Mouse (Mus musculus) CH12.LX (cell line): ENCODE data around the gene Cdhr4. TPM values are rescaled to one million over a fixed set of nuclear protein-coding genes. Genes with fewer than 3 reads are reported as not detected.

Source experiments
- DNase-seq: peaks from one replicate; pipeline ENCODE4 v3.0.0-alpha.2; 2013; ENCODE audit errors: extremely low read depth
- H3K27ac ChIP-seq: 2 replicates; pipeline ENCODE4 v1.5.1; 2012; ENCODE audit warnings: low read depth, mild to moderate bottlenecking, control low read depth, moderate library complexity; ENCODE audit not compliant: insufficient read depth
- H3K27me3 ChIP-seq: replicated peaks from 2 replicates; pipeline ENCODE3; 2012; ENCODE audit warnings: inconsistent platforms
- H3K36me3 ChIP-seq, 2 experiments: replicated peaks in 1 of 2; 2 replicates each; pipeline versions ENCODE3 to v1.6.1; 2012; ENCODE audit warnings: inconsistent platforms in 1 of 2, low read length in 1 of 2, mild to moderate bottlenecking in 1 of 2, mixed read lengths in 1 of 2, moderate library complexity in 1 of 2; ENCODE audit not compliant: control insufficient read depth in 1 of 2, insufficient read depth in 1 of 2
- H3K4me1 ChIP-seq, 2 experiments: 2 replicates each; pipeline ENCODE4 v1.6.1; 2012; ENCODE audit warnings: inconsistent platforms in 1 of 2, moderate library complexity in 1 of 2; ENCODE audit not compliant: insufficient read depth in 2 of 2, control insufficient read depth in 1 of 2
- H3K4me2 ChIP-seq: 2 replicates; pipeline ENCODE4 v1.6.1; 2012; ENCODE audit warnings: low read depth, mild to moderate bottlenecking, control low read depth; ENCODE audit not compliant: poor library complexity, insufficient read depth, severe bottlenecking
- H3K4me3 ChIP-seq, 3 experiments: fragments of 150-350 bp in 1 of 3; sonication (generic) in 1 of 3; replicated peaks in 1 of 3; 2 replicates each; pipeline versions ENCODE3 to v1.5.1; 2011 to 2012; ENCODE audit warnings: low read depth in 2 of 3, low read length in 2 of 3, mild to moderate bottlenecking in 2 of 3, moderate library complexity in 2 of 3, control low read depth in 1 of 3, improper control_type of control experiment in 1 of 3, inconsistent platforms in 1 of 3, mixed read lengths in 1 of 3; ENCODE audit not compliant: poor library complexity in 1 of 3
- H3K79me2 ChIP-seq: replicated peaks from 2 replicates; pipeline ENCODE4 v1.6.1; 2012; ENCODE audit warnings: mild to moderate bottlenecking, moderate library complexity; ENCODE audit not compliant: control insufficient read depth, poor library complexity, insufficient read depth, severe bottlenecking; ENCODE audit errors: extremely low read depth
- H3K9ac ChIP-seq: 2 replicates; pipeline ENCODE4 v1.6.1; 2012; ENCODE audit warnings: low read depth, mild to moderate bottlenecking, control low read depth, moderate library complexity; ENCODE audit not compliant: insufficient read depth
- H3K9me3 ChIP-seq: replicated peaks from 2 replicates; pipeline ENCODE3; 2012; ENCODE audit warnings: low read length, inconsistent platforms, mixed read lengths
- BHLHE40 ChIP-seq: IDR thresholded peaks from 2 replicates; pipeline ENCODE4 v1.6.1; 2011; ENCODE audit warnings: mild to moderate bottlenecking, low read depth, low read length, improper control_type of control experiment
- CHD1 ChIP-seq: IDR thresholded peaks from 2 replicates; pipeline ENCODE4 v1.6.1; 2012; ENCODE audit warnings: low read depth, low read length, improper control_type of control experiment, inconsistent platforms
- E2F4 ChIP-seq: IDR thresholded peaks from 2 replicates; pipeline ENCODE4 v1.6.1; 2011; ENCODE audit warnings: low read depth, low read length, improper control_type of control experiment; ENCODE audit not compliant: insufficient replicate concordance
- ETS1 ChIP-seq: conservative IDR thresholded peaks from 2 replicates; pipeline ENCODE4 v1.6.1; 2012; ENCODE audit warnings: low read depth, mild to moderate bottlenecking, inconsistent platforms, low read length, improper control_type of control experiment, moderate library complexity
- HCFC1 ChIP-seq: IDR thresholded peaks from 2 replicates; pipeline ENCODE4 v1.6.1; 2012; ENCODE audit warnings: low read depth, mild to moderate bottlenecking, inconsistent platforms, low read length, improper control_type of control experiment
- IRF4 ChIP-seq: IDR thresholded peaks from 2 replicates; pipeline ENCODE4 v1.6.1; 2014; ENCODE audit warnings: low read depth, mild to moderate bottlenecking, inconsistent platforms, low read length, improper control_type of control experiment
- JUND ChIP-seq: conservative IDR thresholded peaks from 2 replicates; pipeline ENCODE4 v1.6.1; 2011; ENCODE audit warnings: low read depth, low read length, improper control_type of control experiment
- KAT2A ChIP-seq: IDR thresholded peaks from 2 replicates; pipeline ENCODE4 v1.6.1; 2012; ENCODE audit warnings: low read length, improper control_type of control experiment, inconsistent platforms; ENCODE audit not compliant: insufficient replicate concordance
- MAZ ChIP-seq: IDR thresholded peaks from 2 replicates; pipeline ENCODE4 v1.6.1; 2012; ENCODE audit warnings: low read depth, mild to moderate bottlenecking, inconsistent platforms, low read length, improper control_type of control experiment, moderate library complexity
- MEF2A ChIP-seq: IDR thresholded peaks from 2 replicates; pipeline ENCODE4 v1.6.1; 2014; ENCODE audit warnings: low read depth, mild to moderate bottlenecking, inconsistent platforms, low read length, improper control_type of control experiment, borderline replicate concordance
- MYC ChIP-seq: IDR thresholded peaks from 2 replicates; pipeline ENCODE4 v1.6.1; 2011; ENCODE audit warnings: low read depth, mild to moderate bottlenecking, improper control_type of control experiment, low read length
- NELFE ChIP-seq: IDR thresholded peaks from 2 replicates; pipeline ENCODE4 v1.6.1; 2011; ENCODE audit warnings: low read depth, low read length, improper control_type of control experiment
- NRF1 ChIP-seq: IDR thresholded peaks from 2 replicates; pipeline ENCODE4 v1.6.1; 2014; ENCODE audit warnings: low read depth, mild to moderate bottlenecking, inconsistent platforms, low read length, improper control_type of control experiment, moderate library complexity
- POLR2A ChIP-seq: IDR thresholded peaks from 2 replicates; pipeline ENCODE4 v1.6.1; 2011; ENCODE audit warnings: low read depth, mild to moderate bottlenecking, improper control_type of control experiment, low read length
- RAD21 ChIP-seq: IDR thresholded peaks from 2 replicates; pipeline ENCODE4 v1.6.1; 2011; ENCODE audit warnings: low read depth, mild to moderate bottlenecking, low read length, improper control_type of control experiment, moderate library complexity
- SIN3A ChIP-seq: IDR thresholded peaks from 2 replicates; pipeline ENCODE4 v1.6.1; 2012; ENCODE audit warnings: low read length, improper control_type of control experiment, inconsistent platforms
- SMC3 ChIP-seq: IDR thresholded peaks from 2 replicates; pipeline ENCODE4 v1.6.1; 2011; ENCODE audit warnings: low read depth, low read length, improper control_type of control experiment
- TBP ChIP-seq: conservative IDR thresholded peaks from 2 replicates; pipeline ENCODE4 v1.6.1; 2011; ENCODE audit warnings: low read depth, low read length, improper control_type of control experiment
- UBTF ChIP-seq: IDR thresholded peaks from 2 replicates; pipeline ENCODE4 v1.6.1; 2012; ENCODE audit warnings: low read depth, mild to moderate bottlenecking, inconsistent platforms, low read length, improper control_type of control experiment, moderate library complexity
- USF1 ChIP-seq: IDR thresholded peaks from 2 replicates; pipeline ENCODE4 v1.6.1; 2014; ENCODE audit warnings: low read depth, mild to moderate bottlenecking, inconsistent platforms, low read length, improper control_type of control experiment
- ZC3H11A ChIP-seq: IDR thresholded peaks from 2 replicates; pipeline ENCODE4 v1.6.1; 2012; ENCODE audit warnings: low read depth, mild to moderate bottlenecking, inconsistent platforms, low read length, improper control_type of control experiment
- ZKSCAN1 ChIP-seq: IDR thresholded peaks from 2 replicates; pipeline ENCODE4 v1.6.1; 2012; ENCODE audit warnings: low read depth, inconsistent platforms, low read length, improper control_type of control experiment, borderline replicate concordance
- ZNF384 ChIP-seq: IDR thresholded peaks from 2 replicates; pipeline ENCODE4 v1.6.1; 2012; ENCODE audit warnings: low read depth, low read length, improper control_type of control experiment, inconsistent platforms
- dilution Hi-C: fragments of 300-500 bp; cut with MboI; formaldehyde crosslinking; loops from 2 replicates; pipeline ENCODE4 v1.14.3; 2020; ENCODE audit warnings: low sequenced_read_pairs; ENCODE audit not compliant: extremely low pct_unique_long_range_greater_than_20kb, extremely low pct_ligation_motif_present
- in situ Hi-C: fragments of 300-500 bp; cut with MboI; formaldehyde crosslinking; loops from 3 replicates; pipeline ENCODE4 v1.14.3; 2019; ENCODE audit warnings: low sequenced_read_pairs, low pct_ligation_motif_present, low pct_unique_long_range_greater_than_20kb, mixed read lengths
- polyA plus RNA-seq: library from polyadenylated mRNA; unstranded; fragments of >175 nt; gene quantifications from 2 replicates; pipeline ENCODE4 v1.2.1, GENCODE M21; 2012; ENCODE audit warnings: low read depth; ENCODE audit not compliant: insufficient read length
- total RNA-seq, 2 experiments: library from RNA; depleted of rRNA; stranded (reverse); fragments of 300-350 nt in 1 of 2; fragments of >200 nt in 1 of 2; gene quantifications; 2 replicates each; pipeline ENCODE4 v1.2.3; 2012 to 2014

Gene Cdhr4
- total and polyA plus RNA-seq, 3 experiments = 0.35 to 0.79 TPM; not detected in 1

- Histone ChIP-seq H3K4me2 (no peak overlapping the region), H3K27ac (no peak overlapping the region), H3K9ac (no peak overlapping the region), H3K36me3 (peaks cover 61 to 73% of the 10 kb centered on the region in 2 experiments), H3K9me3 (no peaks in the 10 kb centered on the region), H3K79me2 (no peaks in the 10 kb centered on the region), H3K4me3 (no peak overlapping the region), H3K27me3 (no peaks in the 10 kb centered on the region), H3K4me1 (peaks cover 26 to 72% of the 10 kb centered on the region in 2 experiments)
- DNase-seq = no peak
- in situ Hi-C loops (no loop called here), dilution Hi-C loops (no loop called here)
- no peak for TF ChIP-seq CHD1
- no peak for TF ChIP-seq USF1
- no peak for TF ChIP-seq TBP
- no peak for TF ChIP-seq E2F4
- no peak for TF ChIP-seq JUND
- TF ChIP-seq POLR2A = no peak
- TF ChIP-seq MEF2A = no peak
- no peak for TF ChIP-seq NRF1
- no peak for TF ChIP-seq HCFC1
- no peak for TF ChIP-seq BHLHE40
- no peak for TF ChIP-seq SIN3A
- no peak for TF ChIP-seq NELFE
- no peak for TF ChIP-seq IRF4
- TF ChIP-seq MYC = no peak
- TF ChIP-seq ETS1 = no peak
Observed at GRCm38 (mm10) chr9:107978815-107979214, 13.5 kb upstream of the Cdhr4 start.

- DNase-seq = no peak
- TF ChIP-seq UBTF (no peak), MYC (no peak), SMC3 (no peak), JUND (no peak), ZKSCAN1 (no peak), ZC3H11A (no peak), RAD21 (no peak), MAZ (no peak), E2F4 (no peak), KAT2A (no peak), HCFC1 (no peak), ZNF384 (no peak)
- Histone ChIP-seq H3K27me3 (no peaks in the 10 kb centered on the region), H3K79me2 (no peaks in the 10 kb centered on the region), H3K4me1 (peaks cover 26 to 67% of the 10 kb centered on the region in 2 experiments), H3K4me2 (no peak overlapping the region), H3K27ac (no peak overlapping the region), H3K36me3 (peaks cover 68 to 79% of the 10 kb centered on the region in 2 experiments), H3K4me3 (no peak overlapping the region), H3K9ac (no peak overlapping the region), H3K9me3 (no peaks in the 10 kb centered on the region)
- in situ Hi-C loops (no loop called here), dilution Hi-C loops (no loop called here)
Observed at GRCm38 (mm10) chr9:107981684-107982605, 10.4 kb upstream of the Cdhr4 start.
